Mouse (Mus musculus) layer of hippocampus, postnatal 36 days (tissue): Measurements from ENCODE around the gene Gm45213. TPM values are rescaled to one million over a fixed set of nuclear protein-coding genes. Genes with fewer than 3 reads are reported as not detected.

Source experiments
- DNase-seq, 2 experiments: peaks; one replicate each; pipeline ENCODE4 v3.0.0; 2022
- total RNA-seq, 2 experiments: library from RNA; stranded (reverse); gene quantifications; 2 replicates each; pipeline ENCODE4 v1.2.3; 2021

Gm45213 gene
- total RNA-seq, 2 experiments from 2014 or later, result not detected

- DNase-seq, result no peak
These were observed 64.5 kb downstream of the Gm45213 start for GRCm38 (mm10) chr7:66107930-66108329.

- DNase-seq, result peak; percentile 90 to 91
These were observed 65.8 kb downstream of the Gm45213 start, which contains the start of gene Chsy1 for GRCm38 (mm10) chr7:66108961-66109854. Chsy1 (plus strand) TSS chr7:66109515.

- DNase-seq, result peak in 1 of 2 experiments; percentile 26
These were observed 66.6 kb downstream of the Gm45213 start for GRCm38 (mm10) chr7:66109855-66110635.

GRCm38 (mm10) chr7:66110636-66111112, 67.3 kb downstream of the Gm45213 start:
- no peak for DNase-seq

- DNase-seq, result no peak
These were observed 67.8 kb downstream of the Gm45213 start for GRCm38 (mm10) chr7:66111211-66111610.

Other genes starting within 250 kb of the Gm45213 start
- gene Pcsk6, start 181.9 kb upstream of the Gm45213 start, total RNA-seq, result 10 to 100 TPM; 12.5 to 14.8 TPM
- gene Snrpa1, start 15.4 kb downstream of the Gm45213 start, total RNA-seq, result 10 to 100 TPM; 34.1 to 35.0 TPM
- gene Selenos, start 36.0 kb downstream of the Gm45213 start, total RNA-seq, result 10 to 100 TPM; 53.5 to 55.9 TPM
- 10 to 100 TPM; 16.7 to 17.9 TPM for gene Chsy1, start 65.9 kb downstream of the Gm45213 start, total RNA-seq